Mouse (Mus musculus) MEL-GATA-1-ER (cell line): ENCODE measurements around the gene Slc2a4.
"Not testable (repeated sequence)": the region's sequence is repeated elsewhere in the genome, so short reads cannot be mapped to it uniquely, and the experiment has no call there.

Experiments used
- DNase-seq: peaks from one replicate; pipeline ENCODE4 v3.0.0-alpha.2; 2012; ENCODE audit warnings: low read depth; ENCODE audit errors: extremely low read depth

The Slc2a4 gene

DNA sequence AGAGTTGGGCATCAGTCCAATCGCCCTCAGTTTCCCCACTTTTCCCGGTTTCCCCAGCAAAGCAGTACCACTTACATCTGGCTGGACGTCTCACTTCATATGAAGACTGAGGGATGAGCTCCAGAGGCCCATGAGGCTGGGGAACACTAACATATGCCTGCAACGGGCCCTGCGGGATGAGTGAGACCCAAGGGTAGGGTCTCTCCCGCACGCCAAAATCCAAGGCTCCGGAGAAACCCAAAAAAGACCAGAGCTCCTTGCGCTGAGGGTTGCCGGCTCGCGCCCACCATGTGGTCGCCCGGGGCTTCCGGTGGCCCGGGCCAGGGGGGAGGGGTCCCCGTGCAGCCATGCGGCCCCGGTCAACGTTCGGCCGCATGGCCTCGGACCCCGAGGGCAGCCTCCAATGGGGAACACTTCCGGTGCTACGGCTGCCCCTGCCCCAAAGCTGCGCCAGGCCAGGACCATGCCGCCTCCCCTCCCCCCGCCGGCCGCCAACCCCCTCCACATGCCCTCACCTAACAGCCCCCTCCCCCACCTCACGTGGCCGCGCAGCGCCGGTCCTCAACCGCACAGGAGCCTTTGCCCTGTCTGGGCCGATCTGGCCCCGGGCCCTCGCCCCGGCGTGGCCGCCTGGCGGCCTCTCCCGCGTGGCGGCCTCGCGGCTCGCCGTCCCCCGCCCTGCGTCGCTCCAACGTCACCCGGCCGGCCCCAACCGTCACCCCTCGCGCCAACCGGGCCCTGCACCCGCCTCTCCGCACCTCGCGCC lies 27.5 kb downstream of the Slc2a4 start:
- DNase-seq, result no peak

DNA sequence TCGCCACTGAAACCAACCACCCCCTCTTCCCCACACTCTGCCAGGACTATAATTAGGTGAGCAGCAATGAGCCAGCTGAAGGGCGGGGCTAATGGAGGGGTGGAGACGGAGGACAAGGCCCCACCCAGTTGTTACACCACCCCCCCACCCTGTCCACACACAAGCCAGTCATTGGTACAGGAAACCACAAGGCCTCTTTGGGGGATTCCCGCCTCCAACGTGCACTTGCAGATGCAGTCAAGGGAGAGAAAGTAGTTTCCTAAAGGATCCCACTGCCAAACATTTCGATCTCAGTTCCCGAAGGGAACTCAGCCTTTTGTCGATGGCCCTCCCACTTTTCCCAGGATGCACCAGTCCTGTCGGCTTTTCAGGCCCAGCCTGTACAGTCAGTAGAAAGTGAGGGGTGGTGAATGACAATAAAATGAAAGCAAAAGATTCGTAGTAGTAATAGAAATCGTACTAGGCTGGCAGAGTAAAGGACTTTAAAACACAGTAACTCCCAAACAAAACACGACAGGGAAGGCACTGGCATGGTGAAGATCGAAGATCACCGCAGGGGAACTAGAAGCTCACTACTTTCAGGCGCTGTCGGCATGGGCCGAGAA lies 28.2 kb downstream of the Slc2a4 start:
- peak; percentile 87 for DNase-seq

DNA sequence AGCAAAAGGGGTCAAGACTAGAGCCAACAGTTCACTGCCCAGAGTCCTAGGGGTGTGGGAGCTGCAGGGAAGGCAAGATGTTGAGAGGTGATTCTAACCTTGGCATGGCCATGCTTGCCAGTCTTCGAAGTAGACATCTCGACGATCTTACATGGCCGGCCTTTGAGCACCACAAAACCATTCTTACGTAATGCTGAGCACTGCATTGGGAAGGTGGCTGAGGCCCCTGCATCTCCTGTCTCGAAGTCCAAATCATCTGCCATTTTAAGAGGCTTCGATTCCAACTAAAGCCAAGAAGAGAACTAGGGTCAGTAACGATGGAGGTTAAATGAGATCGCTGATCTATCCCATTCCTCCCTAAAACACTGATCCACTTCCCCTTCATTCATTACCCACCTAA lies 28.9 kb downstream of the Slc2a4 start:
- no peak for DNase-seq

DNA sequence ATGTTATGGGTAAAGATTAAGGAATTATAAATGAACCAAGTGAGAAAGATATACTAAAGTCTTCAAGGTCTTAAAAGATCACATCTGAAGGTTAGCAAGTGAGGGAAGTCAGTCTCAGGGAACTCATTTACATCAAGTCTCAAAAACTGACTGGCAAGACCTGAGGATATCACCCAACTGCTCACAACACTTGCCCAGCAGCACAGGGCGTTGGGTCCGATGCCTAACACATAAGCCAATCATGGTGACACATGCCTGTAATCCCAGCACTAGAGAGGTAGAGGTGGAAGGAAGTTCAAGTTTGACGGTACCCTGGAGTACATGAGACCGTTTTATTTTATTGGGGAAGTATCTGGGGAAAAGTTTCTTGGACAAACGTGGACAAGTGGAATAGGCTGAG lies 29.9 kb downstream of the Slc2a4 start:
- DNase-seq, result no peak

DNA sequence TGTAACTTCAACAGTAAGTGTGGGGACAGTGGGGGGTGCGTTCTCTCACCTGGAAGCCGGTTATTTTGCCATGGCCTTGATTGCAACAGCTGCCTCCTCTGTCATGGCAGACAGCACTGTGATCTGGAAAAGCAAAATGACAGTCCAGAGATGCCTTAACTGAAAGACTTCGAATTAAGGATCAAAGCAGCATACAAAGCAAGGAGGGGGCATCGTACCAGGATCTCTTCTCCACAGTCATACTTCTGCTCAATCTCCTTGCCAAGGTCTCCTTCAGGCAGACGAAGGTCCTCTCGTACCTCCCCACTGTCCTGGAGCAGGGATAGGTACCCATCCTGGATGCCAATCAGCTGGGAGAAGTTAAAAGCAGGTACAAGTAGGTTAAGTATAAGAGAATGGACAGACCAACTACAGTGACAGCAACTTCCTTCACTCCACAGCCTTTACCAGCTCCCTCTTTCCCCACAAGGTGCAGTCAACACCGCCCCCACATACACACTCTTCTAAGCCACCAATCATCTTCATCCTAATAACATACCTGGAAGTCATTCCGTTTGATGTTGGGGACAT lies 30.5 kb downstream of the Slc2a4 start:
- no peak for DNase-seq

DNA sequence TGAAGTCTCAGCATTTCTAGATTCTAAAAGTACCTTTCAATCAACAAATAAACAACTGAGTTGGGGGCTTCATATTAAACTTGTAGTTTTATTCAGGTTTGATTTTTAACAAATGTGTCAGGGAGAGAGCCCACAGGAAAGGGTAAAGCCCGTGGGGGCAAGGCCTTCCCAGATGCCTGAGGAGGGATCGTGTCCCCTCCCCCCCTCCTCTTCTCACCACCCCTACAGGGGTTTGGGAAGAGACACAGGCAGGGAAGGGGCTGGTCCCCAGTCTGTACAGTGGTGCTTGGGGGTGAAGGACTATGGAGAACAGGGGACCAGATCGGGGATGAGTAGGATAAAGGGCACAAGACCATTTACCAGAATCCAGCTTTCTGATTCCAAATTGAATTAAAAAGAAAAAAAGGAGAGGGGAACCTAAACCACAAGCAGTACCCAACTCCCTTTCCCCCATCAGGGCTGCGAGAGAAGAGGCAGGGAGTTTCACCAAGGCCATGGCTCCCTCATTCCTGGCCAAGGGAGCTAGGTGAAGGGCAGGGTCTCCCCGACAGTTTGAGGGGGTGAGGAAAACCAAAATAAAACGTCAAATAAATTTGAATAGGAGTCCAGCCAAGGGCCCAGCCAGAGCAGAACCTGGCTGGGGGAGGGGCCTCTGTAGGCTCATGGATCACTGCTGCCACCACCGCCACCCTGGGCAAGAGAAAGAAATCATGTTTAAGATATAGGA lies 31.2 kb downstream of the Slc2a4 start:
- DNase-seq, result not testable (repeated sequence)

DNA sequence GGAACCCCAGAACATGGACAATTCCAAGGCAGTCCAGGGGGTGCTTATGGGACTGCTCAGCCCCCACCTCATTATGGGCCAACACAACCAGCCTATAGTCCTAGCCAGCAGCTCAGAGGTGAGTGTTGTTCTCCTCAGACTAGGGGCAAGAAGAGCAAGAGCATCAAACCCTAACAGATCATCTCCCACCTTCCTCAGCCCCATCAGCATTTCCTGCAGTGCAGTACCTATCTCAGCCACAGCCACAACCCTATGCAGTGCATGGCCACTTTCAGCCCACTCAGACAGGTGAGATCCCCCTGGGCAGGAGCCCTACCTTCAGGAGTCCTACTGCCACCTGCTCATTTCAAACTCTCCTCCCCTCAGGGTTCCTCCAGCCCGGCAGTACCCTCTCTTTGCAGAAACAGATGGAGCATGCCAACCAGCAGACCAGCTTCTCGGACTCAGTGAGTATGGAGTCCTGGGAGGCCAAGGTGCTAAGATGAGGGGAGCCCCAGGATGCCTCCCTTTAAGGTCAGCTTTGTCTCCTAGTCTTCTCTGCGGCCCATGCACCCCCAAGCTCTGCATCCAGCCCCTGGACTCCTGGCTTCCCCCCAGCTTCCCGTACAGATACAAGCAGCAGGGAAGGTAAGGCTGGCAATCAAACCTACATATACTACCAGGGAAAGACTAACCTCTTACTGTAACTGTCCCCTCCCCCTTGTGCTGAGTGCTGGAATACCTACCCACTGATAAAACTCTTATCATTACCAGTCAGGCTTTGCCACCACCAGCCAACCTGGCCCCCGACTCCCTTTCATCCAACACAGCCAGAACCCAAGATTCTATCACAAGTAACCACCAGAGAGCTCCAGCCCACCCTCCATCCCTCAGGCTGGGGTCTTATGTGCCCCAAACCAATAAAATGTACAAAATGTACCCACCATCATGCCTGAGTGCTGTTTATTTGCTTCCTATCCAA lies 32.0 kb downstream of the Slc2a4 start:
- DNase-seq, result peak; percentile 77

DNA sequence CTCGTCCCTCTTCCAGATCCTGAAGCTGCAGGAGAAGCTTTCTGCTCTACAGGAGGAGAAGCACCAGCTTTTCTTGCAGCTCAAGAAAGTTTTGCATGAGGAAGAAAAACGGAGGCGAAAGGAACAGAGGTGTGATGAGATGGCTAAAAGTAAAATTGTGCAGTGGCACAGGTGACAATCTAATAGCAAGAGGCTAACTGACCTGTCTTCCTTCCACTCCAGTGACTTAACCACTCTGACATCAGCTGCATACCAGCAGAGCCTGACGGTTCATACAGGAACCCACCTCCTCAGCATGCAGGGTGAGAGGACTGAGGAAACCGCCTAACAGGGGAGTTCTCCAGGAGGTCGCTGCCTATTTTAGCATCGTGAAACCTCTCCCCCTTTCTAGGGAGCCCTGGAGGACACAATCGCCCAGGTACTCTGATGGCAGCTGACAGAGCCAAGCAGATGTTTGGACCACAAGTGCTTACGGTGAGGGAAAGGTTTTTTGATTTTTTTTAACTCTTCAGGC lies 33.0 kb downstream of the Slc2a4 start:
- no peak for DNase-seq

DNA sequence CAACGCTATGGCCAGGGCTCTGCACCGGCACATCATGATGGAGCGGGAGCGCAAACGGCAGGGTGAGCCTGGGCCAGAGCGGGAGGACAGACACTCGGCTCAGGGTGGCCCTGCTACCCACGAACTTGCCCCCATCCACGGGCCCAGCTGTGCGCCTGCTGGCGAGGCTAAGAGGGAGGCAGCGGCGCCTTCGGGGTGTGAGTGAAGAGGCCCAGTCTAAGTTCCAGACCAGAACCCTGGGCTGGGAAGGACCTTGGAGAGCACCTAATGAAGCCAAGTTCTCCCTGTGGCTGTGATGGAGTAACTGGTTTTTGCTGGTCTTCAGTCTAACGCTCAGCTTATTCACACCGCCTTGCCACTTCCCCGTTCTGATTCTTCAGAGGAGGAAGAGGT lies 33.6 kb downstream of the Slc2a4 start:
- DNase-seq, result no peak

DNA sequence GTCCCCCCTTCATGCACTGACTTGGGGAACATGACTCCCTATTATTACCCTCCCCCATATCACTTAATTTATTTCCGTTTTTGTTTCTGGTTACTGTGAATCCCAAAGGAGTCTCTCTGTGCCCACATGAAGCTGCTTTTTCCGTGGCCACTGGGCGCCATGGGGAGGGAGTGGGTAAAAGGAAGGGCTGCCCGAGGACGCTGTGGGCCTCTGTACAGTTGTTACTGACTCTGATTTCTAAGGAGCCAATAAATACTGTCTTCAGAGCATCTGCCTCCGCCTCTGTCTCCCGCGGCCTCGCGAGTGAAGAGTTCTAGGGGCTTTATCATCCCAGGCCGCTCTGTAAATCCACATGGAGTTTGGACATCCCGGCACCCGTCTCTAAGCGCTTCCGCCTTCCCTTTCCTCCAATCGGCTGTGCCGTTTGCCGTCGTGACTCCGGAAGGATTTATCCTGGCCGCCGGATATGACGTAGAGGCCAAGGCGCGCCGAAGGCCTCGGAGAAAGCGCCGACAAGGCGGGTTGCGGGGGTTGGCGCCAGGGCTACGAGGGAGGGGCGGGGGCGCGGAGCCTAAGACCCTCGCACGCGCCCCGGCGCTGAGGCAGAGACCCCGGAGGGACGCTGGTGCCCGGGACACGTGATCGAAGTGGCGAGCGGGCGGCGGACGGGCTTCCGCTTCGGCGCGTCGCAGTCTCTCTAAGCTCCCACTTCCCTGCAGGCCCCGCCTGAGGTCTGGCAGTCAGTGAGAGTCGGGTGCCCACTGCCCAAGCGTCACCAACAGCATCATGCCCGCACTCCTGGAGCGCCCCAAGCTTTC lies 34.2 kb downstream of the Slc2a4 start, which contains the start of gene Gps2:
Gene Gps2 (plus strand): TSS at position 335 of the 818 bp plus-strand sequence.
- DNase-seq, result peak; percentile 86

DNA sequence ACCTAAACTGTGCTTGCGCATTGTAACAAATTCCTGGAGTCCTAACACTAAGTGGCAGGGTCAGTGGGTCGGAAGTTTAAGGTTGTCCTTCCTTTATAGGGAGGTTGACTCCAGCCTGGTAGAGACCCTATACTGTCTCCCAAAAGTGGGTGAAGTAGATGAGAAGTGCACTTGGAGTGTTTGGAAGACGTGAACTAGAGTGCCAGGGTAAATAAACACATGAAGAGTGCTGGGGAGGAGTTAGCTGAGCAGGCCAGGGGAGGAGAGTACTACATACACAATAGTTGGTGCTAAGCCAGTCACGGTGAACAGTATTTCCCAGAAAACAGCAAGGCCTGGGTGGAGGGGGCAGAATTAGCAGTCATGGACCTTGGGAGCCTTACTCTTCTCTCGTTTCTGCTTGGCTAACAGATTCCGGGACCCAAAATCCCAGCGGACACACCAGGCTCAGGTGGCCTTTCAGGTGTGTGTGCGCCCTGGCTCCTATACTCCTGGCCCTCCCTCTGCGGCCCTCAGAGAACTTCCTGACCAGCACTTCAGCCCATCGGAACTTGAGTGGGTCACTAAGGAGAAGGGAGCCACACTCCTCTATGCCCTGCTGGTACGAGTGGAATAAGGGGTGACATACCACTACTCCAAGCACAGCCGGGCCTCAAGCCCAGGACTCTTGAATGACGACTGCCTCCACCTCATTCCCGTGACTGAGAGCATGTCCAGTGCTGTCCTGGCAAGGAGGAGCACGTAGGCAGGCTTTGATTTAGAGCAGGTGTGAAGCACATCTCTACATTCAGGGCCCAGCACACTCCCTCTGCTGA lies 35.1 kb downstream of the Slc2a4 start:
- DNase-seq, result no peak

DNA sequence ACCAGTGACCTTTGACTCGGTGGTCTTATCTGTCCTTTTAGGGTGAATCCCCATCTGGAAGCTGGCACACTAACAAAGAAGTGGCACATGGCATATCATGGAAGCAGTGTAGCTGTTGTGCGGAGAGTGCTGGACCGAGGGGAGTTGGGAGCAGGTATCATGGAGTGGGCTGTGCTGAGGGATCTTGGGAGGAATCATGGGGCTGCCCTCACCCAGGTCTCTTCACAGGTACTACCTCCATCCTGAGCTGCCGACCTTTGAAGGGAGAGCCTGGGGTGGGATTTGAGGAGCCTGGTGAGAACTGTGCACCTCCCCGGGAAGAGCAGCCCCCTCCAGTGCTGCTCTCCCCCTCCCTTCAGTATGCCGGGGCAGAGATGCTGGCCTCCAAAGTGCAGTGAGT lies 36.3 kb downstream of the Slc2a4 start:
- no peak for DNase-seq

DNA sequence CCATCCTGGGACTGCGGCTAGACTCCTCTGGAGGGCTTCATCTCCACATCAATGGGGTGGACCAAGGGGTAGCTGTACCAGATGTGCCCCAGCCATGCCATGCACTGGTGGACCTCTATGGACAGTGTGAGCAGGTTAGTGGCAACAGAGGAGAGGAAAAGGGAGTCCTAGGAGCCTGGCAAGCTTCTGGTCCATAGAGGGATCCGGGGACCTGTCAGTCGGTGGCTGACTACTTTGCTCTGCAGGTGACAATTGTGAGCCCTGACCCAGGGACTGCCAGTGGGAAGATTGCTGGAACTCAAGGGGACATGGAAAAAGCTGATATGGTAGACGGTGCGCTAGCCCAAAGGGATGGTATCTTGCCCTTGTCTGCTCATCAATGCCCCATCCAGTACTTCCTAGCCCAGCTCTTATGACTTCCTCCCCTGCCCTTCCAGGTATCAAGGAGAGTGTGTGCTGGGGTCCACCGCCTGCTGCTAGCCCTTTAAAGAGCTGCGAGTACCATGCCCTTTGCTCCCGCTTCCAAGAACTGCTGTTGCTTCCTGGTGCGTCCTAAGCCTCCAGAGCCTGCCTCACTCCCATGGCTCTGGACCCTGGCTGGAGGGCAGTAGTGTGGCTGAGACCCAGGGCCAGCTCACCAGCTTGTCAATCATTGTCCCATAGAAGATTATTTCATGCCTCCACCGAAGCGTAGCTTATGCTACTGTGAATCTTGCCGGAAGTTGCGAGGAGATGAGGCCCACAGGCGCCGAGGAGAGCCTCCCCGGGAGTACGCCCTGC lies 37.0 kb downstream of the Slc2a4 start:
- no peak for DNase-seq

DNA sequence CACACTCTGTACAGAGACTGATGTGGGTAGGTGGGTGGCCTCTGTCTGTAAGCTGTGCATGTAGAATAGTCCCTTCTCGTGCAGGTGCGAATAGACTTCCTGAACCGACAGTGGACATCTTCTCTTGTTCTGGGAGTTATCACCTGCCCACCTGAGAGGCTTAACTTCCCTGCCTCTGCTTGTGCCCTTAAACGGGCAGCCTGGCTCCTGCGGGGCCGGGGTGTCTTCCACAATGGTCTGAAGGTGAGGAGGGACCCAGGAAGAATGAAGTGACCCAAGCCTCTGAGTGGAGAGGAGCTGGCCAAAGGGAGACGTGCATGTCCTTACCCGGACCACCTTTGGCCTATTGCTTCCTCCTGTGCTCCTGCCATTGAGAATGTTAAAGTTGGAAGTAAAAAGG lies 37.8 kb downstream of the Slc2a4 start:
- no peak for DNase-seq

DNA sequence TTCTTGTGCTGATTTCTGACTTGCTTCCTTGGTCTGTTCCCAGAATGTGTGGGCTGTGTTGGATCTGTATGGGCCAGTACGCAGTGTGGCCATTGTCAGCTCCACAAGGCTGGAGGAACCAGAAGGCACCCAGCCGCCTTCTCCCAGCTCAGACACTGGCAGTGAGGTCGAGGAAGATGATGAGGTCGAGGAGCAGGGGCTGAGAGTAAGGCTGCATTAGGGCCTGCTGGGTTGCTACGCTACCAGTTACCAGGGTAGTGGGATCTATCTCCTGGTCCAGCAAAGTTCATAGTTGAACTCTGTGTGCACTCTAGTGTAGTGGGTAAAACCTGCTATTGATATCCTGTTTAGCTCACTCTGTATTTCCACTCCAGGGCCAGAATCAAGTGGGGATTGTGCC lies 38.8 kb downstream of the Slc2a4 start:
- no peak for DNase-seq

DNA sequence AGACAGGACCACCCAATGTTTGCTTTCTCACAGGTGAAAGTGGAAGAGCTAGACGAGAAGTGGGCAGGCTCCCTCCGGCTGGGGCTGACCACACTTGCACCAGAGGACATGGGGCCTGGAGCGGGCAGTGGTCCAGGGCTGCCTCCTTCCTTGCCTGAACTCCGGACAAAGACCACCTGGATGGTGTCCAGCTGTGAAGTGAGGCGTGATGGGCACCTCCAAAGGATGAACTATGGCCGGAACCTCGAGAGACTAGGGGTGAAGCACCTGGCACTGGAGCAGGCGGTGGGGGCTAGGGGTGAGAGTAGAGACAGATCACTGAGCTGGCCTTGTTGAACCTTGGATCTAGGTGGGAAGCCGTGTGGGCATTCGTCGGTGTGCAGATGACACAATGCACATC lies 39.3 kb downstream of the Slc2a4 start:
- no peak for DNase-seq

DNA sequence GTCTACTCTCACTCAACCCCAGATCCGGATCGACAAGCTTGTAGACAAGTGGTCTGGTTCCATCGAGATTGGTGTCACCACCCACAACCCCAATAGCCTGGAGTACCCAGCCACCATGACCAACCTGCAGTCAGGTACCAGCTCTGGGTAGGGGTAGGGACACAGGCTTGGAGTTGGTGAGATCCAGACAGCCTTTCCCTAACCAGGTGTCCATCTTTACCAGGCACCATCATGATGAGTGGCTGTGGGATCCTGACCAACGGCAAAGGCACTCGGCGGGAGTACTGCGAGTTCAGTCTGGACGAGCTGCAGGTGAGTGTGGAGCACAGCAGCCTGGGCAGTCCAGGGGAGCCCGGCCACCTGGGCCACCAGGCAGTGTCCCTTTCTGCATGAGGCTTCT lies 43.7 kb downstream of the Slc2a4 start:
- DNase-seq, result no peak

DNA sequence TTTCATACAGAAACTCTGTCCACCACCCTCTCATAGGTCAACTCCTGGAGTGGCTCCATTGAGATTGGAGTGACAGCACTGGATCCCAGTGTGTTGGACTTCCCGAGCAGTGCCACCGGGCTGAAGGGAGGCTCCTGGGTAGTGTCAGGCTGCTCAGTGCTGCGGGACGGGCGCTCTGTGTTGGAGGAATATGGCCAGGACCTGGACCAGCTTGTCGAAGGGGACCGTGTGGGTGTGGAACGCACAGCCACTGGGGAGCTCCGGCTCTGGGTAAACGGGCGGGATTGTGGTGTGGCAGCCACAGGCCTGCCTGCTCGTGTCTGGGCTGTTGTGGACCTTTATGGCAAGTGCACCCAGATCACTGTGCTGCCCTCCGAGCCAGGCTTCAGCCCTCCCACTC lies 45.0 kb downstream of the Slc2a4 start:
- no peak for DNase-seq
